Mouse (Mus musculus) heart, postnatal 0 days (tissue): ENCODE data around the gene Kcnq1. TPM values are rescaled to one million over a fixed set of nuclear protein-coding genes. Genes with fewer than 3 reads are reported as not detected.
A peak's percentile ranks its signal among the peaks of the same experiment; 100 is the strongest.

Source experiments
- ATAC-seq: fragments of 200-750 bp; cut with Nextera tagmentation; 2 replicates; pipeline ENCODE4 v1.8.0; 2017; ENCODE audit warnings: low read depth, moderate number of reproducible peaks, moderate library complexity; ENCODE audit not compliant: insufficient read depth
- DNase-seq: peaks from one replicate; pipeline ENCODE4 v3.0.0-alpha.2; 2016; ENCODE audit warnings: low spot score
- H3K27ac ChIP-seq: fragments of 300-500 bp; sonication (generic); 2 replicates; pipeline ENCODE4 v1.5.1; 2014; ENCODE audit warnings: low read depth, mild to moderate bottlenecking
- H3K27me3 ChIP-seq: fragments of 300-500 bp; sonication (generic); 2 replicates; pipeline ENCODE4 v1.6.1; 2014; ENCODE audit warnings: low read length, mixed read lengths; ENCODE audit not compliant: control insufficient read depth, insufficient read depth
- H3K36me3 ChIP-seq: fragments of 300-500 bp; sonication (generic); replicated peaks from 2 replicates; pipeline ENCODE4 v1.6.1; 2014; ENCODE audit warnings: low read length, mixed read lengths; ENCODE audit not compliant: control insufficient read depth, insufficient read depth
- H3K4me1 ChIP-seq: fragments of 300-500 bp; sonication (generic); 2 replicates; pipeline ENCODE4 v1.6.1; 2014; ENCODE audit warnings: antibody characterized with exemption; ENCODE audit not compliant: control insufficient read depth, insufficient read depth
- H3K4me2 ChIP-seq: fragments of 300-500 bp; sonication (generic); 2 replicates; pipeline ENCODE4 v1.6.1; 2014; ENCODE audit warnings: low read depth, mild to moderate bottlenecking, low read length, moderate library complexity
- H3K4me3 ChIP-seq: fragments of 300-500 bp; sonication (generic); 2 replicates; pipeline ENCODE4 v1.5.1; 2014; ENCODE audit warnings: low read depth, low read length
- H3K9ac ChIP-seq: fragments of 300-500 bp; sonication (generic); replicated peaks from 2 replicates; pipeline ENCODE4 v1.6.1; 2014; ENCODE audit warnings: low read depth, low read length, mixed read lengths
- H3K9me3 ChIP-seq: fragments of 300-500 bp; sonication (generic); replicated peaks from 2 replicates; pipeline ENCODE4 v1.6.1; 2016; ENCODE audit warnings: low read length; ENCODE audit not compliant: control insufficient read depth
- CTCF ChIP-seq: IDR thresholded peaks from 2 replicates; pipeline ENCODE4 v1.5.1; 2016; ENCODE audit warnings: antibody characterized with exemption, control low read depth, low read depth
- EP300 ChIP-seq: IDR thresholded peaks from 2 replicates; pipeline ENCODE4 v1.6.1; 2016; ENCODE audit warnings: antibody characterized with exemption, low read depth
- WGBS: fragments of 180-500 bp; shearing (Covaris S2); extraction: QIAGEN DNeasy Blood & Tissue Kit; methylation state at CpG from one replicate; pipeline ENCODE4 v1.1.7; 2014; 5-methylcytosine and 5-hydroxymethylcytosine counted together
- polyA plus RNA-seq: library from polyadenylated mRNA; unstranded; fragments of >200 nt; fragmentation: Nextera tagmentation; extraction: Ambion mirVana; gene quantifications from 2 replicates; pipeline ENCODE4 v1.2.1, GENCODE M21; 2015
- total RNA-seq: library from RNA; depleted of rRNA; stranded (reverse); fragments of >200 nt; gene quantifications from 2 replicates; pipeline ENCODE4 v1.2.3, GENCODE M21; 2014; ENCODE audit warnings: low replicate concordance

Gene Kcnq1
- total and polyA plus RNA-seq, 2 experiments from 2014 or later: 37.2 to 75.9 TPM

GRCm38 (mm10) chr7:143388783-143389695 is 282.9 kb downstream of the Kcnq1 start:
- Histone ChIP-seq H3K4me1 (peaks cover 37% of the 10 kb centered on the region), H3K36me3 (0 out of 2 replicates have a peak, but pooled peaks cover 4% of the 10 kb centered on the region), H3K4me2 (no peak overlapping the region), H3K9me3 (no peaks in the 10 kb centered on the region), H3K9ac (no peak overlapping the region), H3K4me3 (no peak overlapping the region), H3K27me3 (no peaks in the 10 kb centered on the region), H3K27ac (peak overlapping the region; percentile 65)
- 33% methylated on average over 27 of the region's 27 CpGs for WGBS
- peak; percentile 64 for DNase-seq
- TF ChIP-seq CTCF (no peak), EP300 (no peak)
- ATAC-seq: peak; percentile 66

GRCm38 (mm10) chr7:143389860-143390259 is 283.7 kb downstream of the Kcnq1 start:
- 0 out of 2 replicates have a peak, but pooled peaks cover 4% of the 10 kb centered on the region for H3K36me3 ChIP-seq
- TF ChIP-seq EP300 (no peak), CTCF (no peak)
- H3K4me3 ChIP-seq: no peak overlapping the region
- H3K9ac ChIP-seq: no peak overlapping the region
- no peaks in the 10 kb centered on the region for H3K9me3 ChIP-seq
- peak overlapping the region; percentile 65 for H3K27ac ChIP-seq
- H3K4me2 ChIP-seq: no peak overlapping the region
- WGBS: 30% methylated on average over 2 of the region's 2 CpGs
- H3K27me3 ChIP-seq: no peaks in the 10 kb centered on the region
- ATAC-seq (no peak; the same call in 1 of the 2 replicates), DNase-seq (no peak)
- peaks cover 40% of the 10 kb centered on the region for H3K4me1 ChIP-seq

GRCm38 (mm10) chr7:143390277-143390948 is 284.3 kb downstream of the Kcnq1 start:
- ATAC-seq (peak; percentile 30), DNase-seq (no peak)
- Histone ChIP-seq H3K9ac (no peak overlapping the region), H3K4me1 (peaks cover 43% of the 10 kb centered on the region), H3K27me3 (no peaks in the 10 kb centered on the region), H3K36me3 (0 out of 2 replicates have a peak, but pooled peaks cover 4% of the 10 kb centered on the region), H3K9me3 (no peaks in the 10 kb centered on the region), H3K27ac (peak overlapping the region; percentile 63), H3K4me3 (no peak overlapping the region), H3K4me2 (0 out of 2 replicates have a peak overlapping the region, but pooled peaks have one; percentile 28)
- TF ChIP-seq CTCF: no peak
- TF ChIP-seq EP300: no peak
- 39% methylated on average over 12 of the region's 12 CpGs for WGBS

GRCm38 (mm10) chr7:143395113-143395563 is 289.0 kb downstream of the Kcnq1 start:
- Histone ChIP-seq H3K36me3 (0 out of 2 replicates have a peak, but pooled peaks cover 8% of the 10 kb centered on the region), H3K4me1 (peaks cover 24% of the 10 kb centered on the region), H3K27ac (peak overlapping the region; percentile 78), H3K9ac (no peak overlapping the region), H3K4me3 (no peak overlapping the region), H3K4me2 (no peak overlapping the region), H3K9me3 (no peaks in the 10 kb centered on the region), H3K27me3 (no peaks in the 10 kb centered on the region)
- DNase-seq (peak; percentile 82), ATAC-seq (peak; percentile 86)
- 19% methylated on average over 9 of the region's 9 CpGs for WGBS
- no peak for TF ChIP-seq CTCF
- TF ChIP-seq EP300: peak; percentile 98

- Histone ChIP-seq H3K4me3 (no peak overlapping the region), H3K9ac (no peak overlapping the region), H3K4me1 (peaks cover 16% of the 10 kb centered on the region), H3K27me3 (no peaks in the 10 kb centered on the region), H3K4me2 (no peak overlapping the region), H3K27ac (no peak overlapping the region), H3K36me3 (0 out of 2 replicates have a peak, but pooled peaks cover 8% of the 10 kb centered on the region), H3K9me3 (no peaks in the 10 kb centered on the region)
- TF ChIP-seq EP300 (no peak), CTCF (no peak)
- ATAC-seq (no peak), DNase-seq (no peak)
- WGBS: 82% methylated on average over 10 of the region's 10 CpGs
Observed at GRCm38 (mm10) chr7:143399756-143400155, 293.6 kb downstream of the Kcnq1 start.
